Mouse (Mus musculus) lung, postnatal 25 days (tissue): ENCODE results near the gene Krt78.

Experiments
- DNase-seq: peaks from one replicate; pipeline ENCODE4 v3.0.0; 2022; ENCODE audit warnings: low spot score

The Krt78 gene

DNA sequence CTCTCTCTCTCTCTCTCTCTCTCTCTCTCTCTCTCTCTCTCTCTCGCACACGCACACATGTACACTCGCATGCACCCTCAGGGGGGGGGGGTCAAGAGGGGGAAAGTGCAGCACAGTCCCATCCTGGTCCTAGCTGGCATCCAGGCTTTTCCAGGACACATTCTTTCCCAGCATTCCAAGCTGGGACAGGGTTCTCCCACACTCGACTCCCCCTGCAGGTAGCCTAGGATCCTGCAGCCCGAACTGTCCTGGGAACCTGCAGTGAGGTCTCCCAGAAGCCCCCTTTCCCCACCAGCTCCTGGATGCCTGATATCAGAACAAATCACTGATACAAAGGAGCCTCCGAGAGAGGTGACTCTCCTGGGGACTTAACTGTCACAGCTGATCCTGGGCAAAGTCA lies 16.4 kb upstream of the Krt78 start:
- DNase-seq: no peak

DNA sequence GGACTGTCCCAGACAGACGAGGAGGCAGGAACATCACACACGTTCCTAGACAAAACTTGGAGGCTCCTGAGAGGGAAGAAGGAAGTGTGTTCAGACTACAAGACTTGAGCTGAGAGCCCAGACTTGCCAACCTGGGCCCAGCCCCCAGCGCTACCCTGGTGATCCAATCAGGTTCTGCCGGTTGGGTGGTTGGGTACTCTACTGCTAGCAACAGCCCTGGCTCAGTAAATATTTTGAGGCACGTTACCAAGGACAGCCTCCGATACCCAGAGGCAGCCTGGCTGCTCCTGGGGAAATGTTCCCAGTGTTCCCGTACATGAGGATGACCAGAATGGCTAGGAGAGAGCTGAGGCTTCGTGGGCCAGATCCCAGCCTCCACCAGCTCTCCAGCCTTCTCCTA lies 12.7 kb upstream of the Krt78 start:
- DNase-seq: peak; percentile 90

- no peak for DNase-seq
Observed at GRCm38 (mm10) chr15:101958891-101959290, 4.8 kb upstream of the Krt78 start.

GRCm38 (mm10) chr15:101952733-101953474 lies 1.2 kb downstream of the Krt78 start:
- DNase-seq: no peak

- no peak for DNase-seq
Observed at GRCm38 (mm10) chr15:101945430-101945829, 8.7 kb downstream of the Krt78 start.

- no peak for DNase-seq
Observed at GRCm38 (mm10) chr15:101941948-101942347, 12.1 kb downstream of the Krt78 start.

DNA sequence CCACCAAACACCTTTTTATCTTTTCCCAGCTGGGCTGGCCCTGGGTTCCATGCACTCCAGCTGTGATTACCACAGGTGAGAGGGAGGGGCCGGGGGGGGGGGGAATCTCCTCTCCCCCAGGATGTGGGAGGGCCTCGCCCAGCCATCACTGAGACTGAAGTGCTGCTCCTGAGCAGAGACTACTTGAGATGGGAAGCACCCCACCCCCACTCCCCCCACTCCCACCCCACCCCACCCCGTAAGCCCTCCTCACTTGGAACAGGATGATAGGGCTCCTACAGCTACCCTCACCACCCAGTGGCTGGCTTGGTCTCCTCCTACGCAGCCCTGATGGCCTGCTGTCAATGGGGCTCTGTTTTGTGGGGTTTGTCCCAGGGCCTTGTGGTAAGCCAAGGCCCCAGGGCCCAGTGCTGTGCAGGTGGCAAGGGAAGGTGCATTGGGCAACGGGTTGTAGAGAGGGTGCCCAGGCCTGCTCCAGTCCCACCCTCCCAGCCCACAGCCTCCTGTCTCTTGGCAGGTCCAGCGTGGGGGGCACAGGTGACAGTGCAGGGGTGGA lies 13.7 kb downstream of the Krt78 start, which contains the start of gene Krt79:
TSS of gene Krt79 (minus strand) at position 51 of the 556 bp plus-strand sequence.
- no peak for DNase-seq

DNA sequence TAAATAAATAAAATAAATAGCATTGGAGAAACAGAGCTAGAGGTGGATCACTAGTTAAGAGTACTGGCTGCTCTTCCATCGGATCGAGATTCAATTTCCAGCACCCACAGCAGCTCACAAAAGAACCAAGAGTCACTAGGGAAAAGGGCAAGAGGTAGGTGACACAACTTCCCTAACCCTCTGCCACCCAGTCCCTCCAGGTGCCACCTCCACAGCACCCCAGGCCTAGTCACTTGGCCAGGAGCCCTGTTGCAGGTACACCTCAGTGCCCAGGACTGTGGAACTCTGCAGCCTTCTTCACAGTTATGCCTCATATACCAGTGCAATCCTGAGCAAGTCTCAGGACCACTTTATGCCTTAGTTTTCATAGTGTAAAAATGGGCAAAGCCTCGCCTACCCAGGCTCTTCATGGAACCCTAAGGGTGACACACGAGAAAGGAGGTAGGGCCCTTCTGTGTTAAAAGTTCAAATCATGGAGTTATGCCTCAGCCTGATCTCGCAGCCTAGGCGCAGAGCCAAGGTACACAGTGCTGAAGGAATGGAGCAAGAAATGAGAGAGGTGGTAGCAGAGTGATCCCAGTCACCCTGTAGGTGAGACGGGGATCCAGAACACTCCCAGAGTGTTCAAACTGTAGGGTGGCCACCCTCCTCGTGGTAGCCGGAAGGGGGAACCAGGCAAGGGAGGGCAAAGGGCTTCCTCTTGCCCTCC lies 15.3 kb downstream of the Krt78 start:
- DNase-seq: no peak

GRCm38 (mm10) chr15:101933024-101933423 lies 21.1 kb downstream of the Krt78 start:
- DNase-seq: no peak

- peak; percentile 55 for DNase-seq
Observed at GRCm38 (mm10) chr15:101929666-101930065, 24.4 kb downstream of the Krt78 start.

DNA sequence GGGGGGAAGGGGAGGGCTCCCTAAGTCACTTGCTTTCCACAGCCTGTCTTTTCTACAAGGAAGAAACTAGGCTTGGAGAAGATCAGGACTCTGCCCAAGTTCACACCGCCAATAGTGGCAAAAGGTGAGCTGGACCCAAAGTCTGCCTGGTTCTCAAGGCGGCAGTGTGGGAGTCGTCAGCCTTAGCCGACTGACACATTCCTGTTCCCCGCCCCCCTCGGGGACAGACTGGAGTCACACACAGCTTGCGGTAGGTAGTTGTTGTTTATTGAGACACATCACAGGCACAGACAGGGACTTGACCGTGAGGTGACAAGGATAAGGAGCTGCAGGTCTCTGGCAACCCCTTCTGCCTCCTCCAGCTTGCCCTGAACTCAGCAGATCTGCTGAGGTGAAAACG lies 25.0 kb downstream of the Krt78 start:
- no peak for DNase-seq

DNA sequence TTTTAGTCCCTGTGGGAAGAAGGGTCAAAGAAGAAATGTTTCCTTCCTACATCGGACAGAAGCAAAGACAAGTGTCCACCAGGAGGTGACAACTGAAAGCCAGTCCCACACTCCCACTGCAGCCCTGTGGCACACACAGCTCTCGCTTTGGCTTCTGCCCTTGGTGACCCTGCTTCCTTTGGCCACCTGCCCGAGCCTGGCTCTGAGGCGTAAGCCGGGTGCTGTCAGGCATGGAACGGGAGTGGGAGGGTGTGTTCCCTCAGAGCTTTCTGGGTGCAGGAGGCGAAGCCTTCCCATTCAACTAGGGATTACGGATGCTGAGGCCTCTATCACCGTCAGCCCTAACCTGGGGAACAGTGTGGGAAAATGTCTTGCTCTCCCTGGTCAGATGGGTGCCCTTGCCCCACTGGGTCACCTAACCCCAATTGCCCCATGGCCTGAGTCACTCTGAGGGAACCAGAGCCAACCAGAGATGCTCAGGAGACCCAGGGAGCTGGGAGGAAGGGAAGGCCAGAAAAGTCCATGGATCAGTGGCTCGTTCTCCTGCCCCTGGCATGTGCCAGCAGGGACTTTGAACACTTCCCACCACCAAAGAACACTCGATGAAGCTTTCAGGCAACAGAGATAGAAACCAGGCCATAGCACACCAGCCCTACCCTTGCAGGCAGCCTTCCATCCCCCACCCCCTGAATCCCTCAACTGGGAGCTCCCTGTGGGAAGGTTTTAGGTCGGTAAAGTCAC lies 26.6 kb downstream of the Krt78 start:
- DNase-seq: no peak

GRCm38 (mm10) chr15:101925041-101925440 lies 29.0 kb downstream of the Krt78 start:
- DNase-seq: no peak

DNA sequence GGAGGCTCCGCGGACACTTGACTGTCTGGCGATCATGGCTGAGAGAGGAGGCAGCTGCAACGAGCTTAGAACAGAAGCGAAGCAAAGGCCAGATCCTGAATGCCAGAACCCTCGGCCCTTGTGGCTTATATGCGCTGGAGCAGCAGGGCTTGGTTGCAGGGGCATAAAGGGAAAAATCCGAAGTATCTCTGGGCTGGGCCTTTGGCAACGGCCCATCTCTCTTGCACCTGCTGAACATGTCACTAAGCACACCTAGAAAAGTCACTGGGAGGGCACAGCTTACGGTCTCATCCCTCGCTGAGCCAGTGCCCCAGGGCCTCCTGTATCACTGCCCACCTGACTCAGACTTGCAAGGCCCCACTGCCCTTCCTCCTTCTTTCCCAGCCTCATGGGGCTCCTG lies 29.5 kb downstream of the Krt78 start, which contains the start of gene Krt4:
TSS of gene Krt4 (minus strand) at position 101 of the 400 bp plus-strand sequence.
- no peak for DNase-seq

GRCm38 (mm10) chr15:101922296-101922695 lies 31.8 kb downstream of the Krt78 start:
- DNase-seq: no peak

GRCm38 (mm10) chr15:101916072-101916471 lies 38.0 kb downstream of the Krt78 start:
- DNase-seq: no peak

DNA sequence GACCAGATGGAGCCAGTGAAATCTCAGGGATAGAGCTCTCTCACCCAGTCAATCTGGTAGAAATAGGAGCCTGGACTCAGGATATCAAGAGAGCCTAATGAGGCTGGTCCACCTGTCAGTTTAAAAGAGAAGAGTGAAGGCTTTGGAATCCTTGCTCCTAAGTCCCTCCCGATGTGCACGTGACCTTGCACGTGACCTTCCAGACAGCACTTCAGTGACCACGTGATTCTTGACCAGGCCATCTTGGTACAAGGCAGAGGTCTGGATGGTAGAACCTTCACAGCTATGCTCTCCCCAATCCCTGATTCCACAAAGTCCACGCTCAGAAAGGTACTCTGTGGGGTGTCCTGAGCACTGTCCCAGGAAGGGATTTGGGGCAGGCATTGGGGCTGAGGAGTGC lies 49.2 kb downstream of the Krt78 start:
- no peak for DNase-seq

DNA sequence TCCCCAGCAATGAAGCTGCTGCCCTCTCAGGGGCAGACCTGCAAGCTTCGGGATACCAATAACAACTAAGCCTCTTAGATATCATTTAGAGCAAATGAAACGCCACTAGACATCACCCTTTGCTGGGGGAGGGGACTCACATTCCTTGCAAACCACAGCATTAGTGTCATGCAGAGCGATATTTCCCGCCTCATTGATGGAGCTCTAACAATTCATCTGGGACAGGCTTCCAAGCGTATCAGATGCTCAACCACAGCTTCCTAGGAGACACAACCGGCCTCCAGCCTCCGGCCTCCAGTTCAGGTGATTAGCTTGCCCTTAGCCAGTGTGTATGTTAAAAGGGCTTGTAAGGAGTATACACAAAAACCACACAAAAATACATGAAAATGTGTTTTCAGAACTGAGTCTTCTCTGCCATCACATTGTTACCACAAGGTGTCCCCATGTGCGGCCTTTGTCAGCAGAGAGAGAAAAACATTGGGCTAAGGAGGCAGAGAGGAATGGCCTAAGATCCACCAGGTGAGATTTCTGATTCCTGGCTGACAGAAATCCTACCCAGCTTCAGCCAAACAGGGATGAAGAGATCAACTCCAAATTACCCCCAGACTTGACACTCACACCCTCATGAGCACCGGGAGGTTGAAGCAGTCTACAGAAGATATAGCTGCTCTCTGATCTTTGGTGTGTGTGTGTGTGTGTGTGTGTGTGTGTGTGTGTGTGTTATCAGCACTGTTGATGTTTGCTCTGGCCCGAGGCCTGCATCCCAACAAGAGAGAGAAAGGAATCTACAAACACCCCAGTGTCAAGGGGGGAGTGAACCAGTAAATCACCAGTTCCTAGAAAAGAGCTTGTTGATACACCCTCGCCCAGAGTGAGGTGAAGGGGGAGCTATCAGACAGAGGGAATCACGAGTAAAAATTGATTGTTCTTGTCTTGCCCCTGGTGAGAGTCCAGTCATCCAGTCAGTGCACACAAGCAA lies 51.6 kb downstream of the Krt78 start:
- no peak for DNase-seq
